Mouse (Mus musculus) effector memory CD4-positive, alpha-beta T cell, adult 5 months (primary cell): ENCODE measurements around the gene Sbf1. TPM values are rescaled to one million over a fixed set of nuclear protein-coding genes. Genes with fewer than 3 reads are reported as not detected.

ENCODE experiments used
- polyA plus RNA-seq: library from polyadenylated mRNA; unstranded; fragments of 100-300 nt; shearing (Covaris generic); gene quantifications from one replicate; pipeline ENCODE4 v1.2.1, GENCODE M21; 2017

The Sbf1 gene
- polyA plus RNA-seq, result 140 TPM

DNA sequence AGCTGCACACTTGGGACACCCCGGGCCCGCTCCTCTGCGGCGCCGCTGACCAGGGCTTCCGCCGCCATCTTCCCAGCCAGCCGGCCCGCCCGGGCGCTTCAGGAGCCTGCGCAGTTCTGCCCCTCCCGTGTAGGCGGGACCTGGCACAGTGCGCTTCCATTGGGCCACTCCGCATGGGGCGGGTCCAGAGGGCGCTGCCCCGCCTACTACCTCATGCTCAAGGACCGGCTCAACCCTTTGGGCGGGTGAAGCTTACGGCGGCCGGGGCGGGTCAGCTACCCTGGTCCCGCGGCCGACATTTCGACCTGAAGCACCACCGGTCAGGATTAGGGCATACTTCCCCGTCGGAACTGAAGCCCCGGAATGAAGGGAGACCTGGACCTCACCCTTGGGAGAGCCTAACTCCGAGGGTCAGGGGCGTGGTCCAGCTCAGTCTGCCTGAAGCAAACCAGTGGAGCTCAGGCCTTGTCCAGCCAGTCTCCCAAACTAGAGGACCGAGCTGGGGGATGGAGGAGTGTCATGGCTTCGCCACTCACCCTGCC, at the start of gene Sbf1:
Gene Sbf1 (minus strand): TSS at position 122 of the 542 bp plus-strand sequence.

GRCm38 (mm10) chr15:89355241-89356187, 40.4 kb upstream of the Sbf1 start, which contains the start of the genes Lmf2 and Ncaph2:
TSS of gene Lmf2 (minus strand) at chr15:89355659.
TSS of gene Ncaph2 (plus strand) at chr15:89355719.

GRCm38 (mm10) chr15:89334271-89334670, 19.2 kb upstream of the Sbf1 start, which contains the start of gene Miox:
TSS of gene Miox (plus strand) at chr15:89334398.

DNA sequence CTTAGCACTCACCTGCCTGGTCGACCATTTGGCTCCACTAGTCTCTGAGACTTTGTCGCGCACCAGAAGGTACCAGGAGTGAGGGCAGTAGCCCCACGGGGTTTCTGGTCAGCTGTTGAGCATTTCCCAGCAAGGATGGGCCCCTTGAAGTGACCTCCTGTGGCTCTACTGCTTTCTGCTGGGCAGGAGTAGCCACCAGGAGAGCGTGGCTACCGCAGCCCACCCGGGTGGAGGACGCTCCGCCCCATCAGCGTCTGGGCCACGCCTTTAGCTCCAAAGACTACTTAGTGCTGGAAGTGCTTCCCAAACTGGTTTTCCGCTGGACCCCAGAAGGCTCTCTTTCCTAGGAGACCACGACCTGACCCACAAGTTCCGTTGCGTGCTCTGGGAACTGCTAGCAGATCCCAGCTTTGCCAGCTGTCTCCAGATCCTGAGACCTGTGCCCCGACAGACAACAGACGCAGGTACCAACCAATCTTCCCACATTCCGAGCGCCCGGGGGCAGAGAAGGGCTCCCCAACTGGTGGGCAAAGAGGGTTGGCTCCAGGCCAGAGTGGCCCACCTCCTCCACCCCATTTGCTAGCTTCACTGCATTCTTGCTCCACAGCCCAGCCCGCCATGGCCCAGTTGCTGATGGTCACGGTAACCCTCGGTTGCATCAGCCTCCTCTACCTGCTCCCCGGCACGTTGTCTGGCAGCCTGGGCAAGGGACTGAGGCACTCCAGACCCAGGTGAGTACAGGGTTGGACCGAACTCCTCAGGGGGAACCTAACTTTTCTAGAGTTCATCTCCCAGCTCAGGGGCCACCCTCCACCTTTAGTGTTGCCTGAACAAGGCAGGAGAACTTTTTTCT, 7.8 kb upstream of the Sbf1 start, which contains the start of gene Adm2:
Gene Adm2 (plus strand): TSS at position 51 of the 853 bp plus-strand sequence.

Other genes starting within 250 kb of the Sbf1 start
- gene Trabd, start 240.2 kb downstream of the Sbf1 start, polyA plus RNA-seq, result 55.0 TPM
- 26.0 TPM for gene Selenoo, start 226.2 kb downstream of the Sbf1 start, polyA plus RNA-seq
- 21.5 TPM for gene Tubgcp6, start 192.2 kb downstream of the Sbf1 start, polyA plus RNA-seq
- gene Hdac10, start 186.6 kb downstream of the Sbf1 start, polyA plus RNA-seq, result 33.4 TPM
- 6.1 TPM for gene Mapk12, start 174.6 kb downstream of the Sbf1 start, polyA plus RNA-seq
- 34.8 TPM for gene Mapk11, start 165.7 kb downstream of the Sbf1 start, polyA plus RNA-seq
- gene Plxnb2, start 134.5 kb downstream of the Sbf1 start, polyA plus RNA-seq, result 0.76 TPM
- 42.0 TPM for gene Dennd6b, start 118.8 kb downstream of the Sbf1 start, polyA plus RNA-seq
- gene Ppp6r2, start 103.8 kb downstream of the Sbf1 start, polyA plus RNA-seq, result 14.2 TPM
- not detected for gene Adm2, start 7.4 kb upstream of the Sbf1 start, polyA plus RNA-seq
- gene Miox, start 19.1 kb upstream of the Sbf1 start, polyA plus RNA-seq, result not detected
- gene Lmf2, start 40.3 kb upstream of the Sbf1 start, polyA plus RNA-seq, result 50.1 TPM
- gene Ncaph2, start 40.4 kb upstream of the Sbf1 start, polyA plus RNA-seq, result 131 TPM
- 3.0 TPM for gene Sco2, start 58.5 kb upstream of the Sbf1 start, polyA plus RNA-seq
- gene Tymp, start 61.7 kb upstream of the Sbf1 start, polyA plus RNA-seq, result 0.79 TPM
- not detected for gene Odf3b, start 64.0 kb upstream of the Sbf1 start, polyA plus RNA-seq
- not detected for gene Klhdc7b, start 69.6 kb upstream of the Sbf1 start, polyA plus RNA-seq
- not detected for gene Syce3, start 95.2 kb upstream of the Sbf1 start, polyA plus RNA-seq
- 0.45 TPM for gene Cpt1b, start 110.6 kb upstream of the Sbf1 start, polyA plus RNA-seq
- gene C730034F03Rik, start 114.3 kb upstream of the Sbf1 start, polyA plus RNA-seq, result 6.1 TPM
- not detected for gene Gm44502, start 114.4 kb upstream of the Sbf1 start, polyA plus RNA-seq
- gene Chkb, start 114.6 kb upstream of the Sbf1 start, polyA plus RNA-seq, result 124 TPM
- gene Mapk8ip2, start 138.6 kb upstream of the Sbf1 start, polyA plus RNA-seq, result 0.09 TPM
- 13.1 TPM for gene Arsa, start 162.1 kb upstream of the Sbf1 start, polyA plus RNA-seq
- gene Shank3, start 184.3 kb upstream of the Sbf1 start, polyA plus RNA-seq, result not detected